Mouse (Mus musculus): ENCODE results near the gene Sugct. TPM values are rescaled to one million over a fixed set of nuclear protein-coding genes. Genes with fewer than 3 reads are reported as not detected.
A peak's percentile ranks its signal among the peaks of the same experiment; 100 is the strongest.

Gene Sugct
- total RNA-seq, 1 experiment, result 0.80 TPM

DNA sequence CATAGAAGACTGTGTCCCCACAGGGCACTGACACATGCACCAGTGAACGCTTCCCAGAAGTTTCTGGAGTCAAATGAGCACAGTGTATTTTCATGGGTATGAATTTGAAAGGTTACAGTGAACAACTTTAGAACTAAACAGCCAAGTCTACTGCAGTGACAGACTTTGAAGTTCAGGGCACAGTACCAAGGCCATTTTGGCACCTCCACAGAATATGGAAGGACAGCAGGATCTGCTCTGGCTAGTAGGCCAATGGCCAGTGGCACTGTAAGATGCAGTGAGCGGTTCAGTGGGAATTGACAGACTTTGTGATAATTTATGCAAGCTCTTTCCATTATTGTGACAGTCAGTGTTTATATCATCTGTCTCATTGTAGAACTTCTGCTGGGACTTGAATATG, 724.1 kb downstream of the Sugct start:
- H3K27ac ChIP-seq (ENCODE audit: insufficient read depth, low read depth, low read length, poor library complexity, severe bottlenecking), result no peak overlapping the region
- H3K9ac ChIP-seq (ENCODE audit: insufficient read depth, low read depth, low read length, poor library complexity, severe bottlenecking), result no peak overlapping the region
- in situ Hi-C loops (cut with MboI; ENCODE audit: low sequenced_read_pairs in 2 of 2, unreplicated experiment in 2 of 2), result no loop called here
- H3K4me1 ChIP-seq (ENCODE audit: control insufficient read depth in 2 of 2, insufficient read depth in 2 of 2, low read length in 2 of 2, poor library complexity in 1 of 2), result no peaks in the 10 kb centered on the region
- no peak for DNase-seq (ENCODE audit: low read depth, low spot score)
- H3K36me3 ChIP-seq (ENCODE audit: control insufficient read depth, insufficient read depth, low read length, poor library complexity, severe bottlenecking), result no peaks in the 10 kb centered on the region
- no peak overlapping the region for H3K4me3 ChIP-seq (ENCODE audit: insufficient read depth in 1 of 2, low read depth in 1 of 2, low read length in 2 of 2, poor library complexity in 1 of 2, severe bottlenecking in 1 of 2)
- H3K9me3 ChIP-seq (ENCODE audit: control insufficient read depth, insufficient read depth, low read depth, low read length), result no peaks in the 10 kb centered on the region
- TF ChIP-seq ZC3H11A (IDR thresholded peaks at IDR 0.05; ENCODE audit: borderline replicate concordance, low read depth, low read length), result no peak
- TF ChIP-seq MAFK (IDR thresholded peaks at IDR 0.05; ENCODE audit: insufficient read depth, low read depth, low read length), result no peak
- TF ChIP-seq CHD2 (IDR thresholded peaks at IDR 0.05; ENCODE audit: low read depth, low read length), result no peak
- TF ChIP-seq HCFC1 (IDR thresholded peaks at IDR 0.05; ENCODE audit: borderline replicate concordance, insufficient read depth, low read length), result no peak

GRCm38 (mm10) chr13:16968995-16969394, 726.4 kb downstream of the Sugct start:
- in situ Hi-C loops (cut with MboI; ENCODE audit: low sequenced_read_pairs in 2 of 2, unreplicated experiment in 2 of 2), result no loop called here
- Histone ChIP-seq H3K27ac (ENCODE audit: insufficient read depth, low read depth, low read length, poor library complexity, severe bottlenecking) (no peak overlapping the region), H3K9ac (ENCODE audit: insufficient read depth, low read depth, low read length, poor library complexity, severe bottlenecking) (no peak overlapping the region), H3K4me3 (ENCODE audit: insufficient read depth in 1 of 2, low read depth in 1 of 2, low read length in 2 of 2, poor library complexity in 1 of 2, severe bottlenecking in 1 of 2) (no peak overlapping the region), H3K36me3 (ENCODE audit: control insufficient read depth, insufficient read depth, low read length, poor library complexity, severe bottlenecking) (no peaks in the 10 kb centered on the region), H3K9me3 (ENCODE audit: control insufficient read depth, insufficient read depth, low read depth, low read length) (no peaks in the 10 kb centered on the region), H3K4me1 (ENCODE audit: control insufficient read depth in 2 of 2, insufficient read depth in 2 of 2, low read length in 2 of 2, poor library complexity in 1 of 2) (no peaks in the 10 kb centered on the region)
- no peak for DNase-seq (ENCODE audit: low read depth, low spot score)
- TF ChIP-seq HCFC1 (IDR thresholded peaks at IDR 0.05; ENCODE audit: borderline replicate concordance, insufficient read depth, low read length) (no peak), ZC3H11A (IDR thresholded peaks at IDR 0.05; ENCODE audit: borderline replicate concordance, low read depth, low read length) (no peak), MAFK (IDR thresholded peaks at IDR 0.05; ENCODE audit: insufficient read depth, low read depth, low read length) (no peak)

GRCm38 (mm10) chr13:16964823-16965475, 730.4 kb downstream of the Sugct start:
- Histone ChIP-seq H3K9ac (ENCODE audit: insufficient read depth, low read depth, low read length, poor library complexity, severe bottlenecking) (no peak overlapping the region), H3K4me3 (ENCODE audit: insufficient read depth in 1 of 2, low read depth in 1 of 2, low read length in 2 of 2, poor library complexity in 1 of 2, severe bottlenecking in 1 of 2) (no peak overlapping the region), H3K4me1 (ENCODE audit: control insufficient read depth in 2 of 2, insufficient read depth in 2 of 2, low read length in 2 of 2, poor library complexity in 1 of 2) (no peaks in the 10 kb centered on the region), H3K9me3 (ENCODE audit: control insufficient read depth, insufficient read depth, low read depth, low read length) (no peaks in the 10 kb centered on the region), H3K27ac (ENCODE audit: insufficient read depth, low read depth, low read length, poor library complexity, severe bottlenecking) (no peak overlapping the region), H3K36me3 (ENCODE audit: control insufficient read depth, insufficient read depth, low read length, poor library complexity, severe bottlenecking) (no peaks in the 10 kb centered on the region)
- in situ Hi-C loops (cut with MboI; ENCODE audit: low sequenced_read_pairs in 2 of 2, unreplicated experiment in 2 of 2), result no loop called here
- TF ChIP-seq CHD2 (IDR thresholded peaks at IDR 0.05; ENCODE audit: low read depth, low read length) (no peak), ZC3H11A (IDR thresholded peaks at IDR 0.05; ENCODE audit: borderline replicate concordance, low read depth, low read length) (no peak), HCFC1 (IDR thresholded peaks at IDR 0.05; ENCODE audit: borderline replicate concordance, insufficient read depth, low read length) (no peak), ZNF384 (IDR thresholded peaks at IDR 0.05; ENCODE audit: low read depth, low read length) (no peak), MAFK (IDR thresholded peaks at IDR 0.05; ENCODE audit: insufficient read depth, low read depth, low read length) (no peak)
- no peak for DNase-seq (ENCODE audit: low read depth, low spot score)

DNA sequence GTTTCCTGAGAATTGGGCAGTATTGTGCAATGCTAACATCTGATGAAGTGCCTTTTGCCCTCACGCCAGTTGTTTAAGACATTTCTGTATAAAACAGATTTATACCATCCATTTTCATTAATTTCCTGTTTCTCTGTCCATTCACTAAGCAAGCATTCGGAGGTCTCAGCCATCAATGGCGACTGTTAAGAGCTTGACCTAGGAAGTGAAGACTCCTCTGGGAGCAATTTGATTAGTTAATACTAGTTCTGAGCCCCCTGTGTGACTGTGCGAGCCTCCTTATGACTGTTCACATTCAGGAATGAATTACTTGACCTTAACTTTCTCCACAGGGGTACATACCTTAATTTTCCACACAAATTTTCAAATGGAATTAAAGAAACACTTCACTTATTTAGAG, 743.3 kb downstream of the Sugct start:
- Histone ChIP-seq H3K4me3 (ENCODE audit: insufficient read depth in 1 of 2, low read depth in 1 of 2, low read length in 2 of 2, poor library complexity in 1 of 2, severe bottlenecking in 1 of 2) (no peak overlapping the region), H3K27ac (ENCODE audit: insufficient read depth, low read depth, low read length, poor library complexity, severe bottlenecking) (no peak overlapping the region), H3K9me3 (ENCODE audit: control insufficient read depth, insufficient read depth, low read depth, low read length) (no peaks in the 10 kb centered on the region), H3K36me3 (ENCODE audit: control insufficient read depth, insufficient read depth, low read length, poor library complexity, severe bottlenecking) (no peaks in the 10 kb centered on the region), H3K4me1 (ENCODE audit: control insufficient read depth in 2 of 2, insufficient read depth in 2 of 2, low read length in 2 of 2, poor library complexity in 1 of 2) (no peaks in the 10 kb centered on the region), H3K9ac (ENCODE audit: insufficient read depth, low read depth, low read length, poor library complexity, severe bottlenecking) (no peak overlapping the region)
- no peak for DNase-seq (ENCODE audit: low read depth, low spot score)
- in situ Hi-C loops (cut with MboI; ENCODE audit: low sequenced_read_pairs in 2 of 2, unreplicated experiment in 2 of 2), result no loop called here
- no peak for TF ChIP-seq CHD2 (IDR thresholded peaks at IDR 0.05; ENCODE audit: low read depth, low read length)
- no peak for TF ChIP-seq HCFC1 (IDR thresholded peaks at IDR 0.05; ENCODE audit: borderline replicate concordance, insufficient read depth, low read length)
- TF ChIP-seq ZC3H11A (IDR thresholded peaks at IDR 0.05; ENCODE audit: borderline replicate concordance, low read depth, low read length), result no peak
- TF ChIP-seq ZNF384 (IDR thresholded peaks at IDR 0.05; ENCODE audit: low read depth, low read length), result no peak
- TF ChIP-seq MAFK (IDR thresholded peaks at IDR 0.05; ENCODE audit: insufficient read depth, low read depth, low read length), result no peak

DNA sequence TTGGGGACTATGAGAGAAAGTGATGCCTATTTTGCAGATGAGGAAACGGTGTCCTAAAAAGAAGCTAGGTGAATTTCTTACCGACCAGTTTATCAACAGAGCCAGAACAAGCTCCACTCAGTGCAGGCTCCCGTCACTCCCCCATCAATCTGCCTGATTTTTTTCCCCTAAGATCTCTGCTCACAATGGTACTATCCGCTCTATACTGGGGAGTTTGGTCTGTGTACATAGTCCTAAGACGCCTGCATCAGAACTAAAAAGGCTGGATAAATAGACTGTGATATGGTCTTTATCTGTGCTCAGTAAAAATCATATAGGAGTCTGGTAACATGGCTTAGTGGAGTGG, 755.9 kb downstream of the Sugct start:
- Histone ChIP-seq H3K9ac (ENCODE audit: insufficient read depth, low read depth, low read length, poor library complexity, severe bottlenecking) (no peak overlapping the region), H3K4me3 (ENCODE audit: insufficient read depth in 1 of 2, low read depth in 1 of 2, low read length in 2 of 2, poor library complexity in 1 of 2, severe bottlenecking in 1 of 2) (0 out of 4 replicates have a peak overlapping the region, but pooled peaks of 1 of the 2 experiments have one; percentile 28), H3K27ac (ENCODE audit: insufficient read depth, low read depth, low read length, poor library complexity, severe bottlenecking) (no peak overlapping the region), H3K4me1 (ENCODE audit: control insufficient read depth in 2 of 2, insufficient read depth in 2 of 2, low read length in 2 of 2, poor library complexity in 1 of 2) (no peaks in the 10 kb centered on the region), H3K9me3 (ENCODE audit: control insufficient read depth, insufficient read depth, low read depth, low read length) (no peaks in the 10 kb centered on the region), H3K36me3 (ENCODE audit: control insufficient read depth, insufficient read depth, low read length, poor library complexity, severe bottlenecking) (no peaks in the 10 kb centered on the region)
- in situ Hi-C loops (cut with MboI; ENCODE audit: low sequenced_read_pairs in 2 of 2, unreplicated experiment in 2 of 2), result no loop called here
- TF ChIP-seq ZNF384 (IDR thresholded peaks at IDR 0.05; ENCODE audit: low read depth, low read length), result no peak
- no peak for TF ChIP-seq ZC3H11A (IDR thresholded peaks at IDR 0.05; ENCODE audit: borderline replicate concordance, low read depth, low read length)
- TF ChIP-seq CHD2 (IDR thresholded peaks at IDR 0.05; ENCODE audit: low read depth, low read length), result no peak
- no peak for TF ChIP-seq HCFC1 (IDR thresholded peaks at IDR 0.05; ENCODE audit: borderline replicate concordance, insufficient read depth, low read length)
- no peak for TF ChIP-seq MAFK (IDR thresholded peaks at IDR 0.05; ENCODE audit: insufficient read depth, low read depth, low read length)
- no peak for DNase-seq (ENCODE audit: low read depth, low spot score)
